Mouse (Mus musculus) telencephalon, adult 2 months (tissue): ENCODE measurements around the gene Capza3.
A peak's percentile ranks its signal among the peaks of the same experiment; 100 is the strongest.

Experiments
- DNase-seq: peaks from one replicate; pipeline ENCODE4 v3.0.0-alpha.2; 2011; ENCODE audit warnings: low read depth, low spot score

The Capza3 gene

GRCm38 (mm10) chr6:140040952-140041351, at the start of gene Capza3:
Gene Capza3, plus strand, starts transcription at chr6:140041252.
- no peak for DNase-seq

- DNase-seq = no peak
Observed at GRCm38 (mm10) chr6:140005181-140005580, 35.9 kb upstream of the Capza3 start.

- no peak for DNase-seq
Observed at GRCm38 (mm10) chr6:140024404-140024803, 16.6 kb upstream of the Capza3 start.

- no peak for DNase-seq
Observed at GRCm38 (mm10) chr6:140041357-140041756, 305 bp downstream of the Capza3 start, which contains the start of gene Plcz1. Gene Plcz1, minus strand, starts transcription at chr6:140041457.

GRCm38 (mm10) chr6:140051476-140051875, 10.4 kb downstream of the Capza3 start:
- no peak for DNase-seq

GRCm38 (mm10) chr6:140054271-140054928, 13.3 kb downstream of the Capza3 start:
- peak; percentile 80 for DNase-seq

GRCm38 (mm10) chr6:140069177-140069576, 28.1 kb downstream of the Capza3 start:
- peak; percentile 33 for DNase-seq

GRCm38 (mm10) chr6:140080933-140081332, 39.9 kb downstream of the Capza3 start:
- DNase-seq = no peak

- no peak for DNase-seq
Observed at GRCm38 (mm10) chr6:140081739-140082138, 40.7 kb downstream of the Capza3 start.

- DNase-seq = no peak
Observed at GRCm38 (mm10) chr6:140089855-140090254, 48.8 kb downstream of the Capza3 start.
